In the genomic region with DNA sequence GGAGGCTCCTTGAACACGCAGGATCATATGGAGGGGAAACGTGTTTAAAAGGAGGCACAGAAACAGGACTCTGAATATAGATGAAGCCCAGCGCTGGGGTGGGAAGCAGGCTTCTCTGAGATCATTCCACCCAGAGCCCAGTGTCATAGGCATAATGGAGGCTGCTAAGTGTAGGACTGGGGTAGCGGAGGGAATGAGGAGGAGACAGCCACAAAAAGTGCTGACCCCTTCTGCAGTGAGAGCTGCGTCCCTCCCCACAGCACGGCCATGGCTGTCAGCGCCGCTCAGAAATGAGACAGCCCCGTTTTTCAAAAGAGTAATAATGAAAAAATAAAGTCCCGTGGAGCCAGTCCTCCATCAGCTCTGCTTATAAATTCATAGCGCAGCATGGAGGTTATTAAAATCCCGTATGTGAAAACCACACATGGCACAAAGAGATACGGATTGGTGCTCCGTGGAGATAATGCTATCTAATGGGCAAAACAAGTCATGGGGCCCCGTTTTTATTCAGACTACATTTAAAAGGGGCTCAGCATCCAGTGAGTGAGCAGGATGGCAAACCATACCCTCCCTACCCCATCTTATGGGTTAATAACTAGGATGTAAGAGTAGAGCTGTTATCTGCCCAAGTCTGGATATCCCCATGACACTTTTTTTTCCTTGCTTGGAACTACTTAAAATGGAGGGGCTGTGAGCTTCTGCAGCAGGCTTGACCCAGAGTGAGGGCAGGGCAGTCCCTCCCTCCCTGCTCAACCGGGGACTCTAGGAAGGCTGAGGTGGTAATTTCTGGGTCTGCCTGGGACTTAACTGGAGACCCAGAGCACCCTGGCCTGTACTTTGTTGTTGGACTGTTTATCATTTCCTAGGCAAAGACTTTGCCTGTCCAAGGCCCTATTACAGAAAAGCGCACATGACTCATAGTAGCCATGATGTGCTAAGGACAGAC, we compare ENCODE assay signal across 11 mouse cellular contexts.
DNase-seq lines count a peak whose midpoint lies in the region; ATAC-seq and TF ChIP-seq lines count a peak whose summit lies in the region.
"Had no signal": no experiment of that assay in that cellular context is flagged by ENCODE, and none has a peak within 500 bp of the region (broad histone marks: within the 10 kb centered on the region; RNA-seq: fewer than 3 reads in every experiment).

No protein-coding gene starts in this region.

- no peak overlapping the region for H3K4me2 ChIP-seq in forebrain, embryonic 12.5 days
- no peak overlapping the region for H3K4me2 ChIP-seq in forebrain, postnatal 0 days (ENCODE audit: low read depth)
- peak overlapping the region; percentile 32 for H3K4me2 ChIP-seq in liver, embryonic 15.5 days
- H3K4me2 ChIP-seq in neural tube, embryonic 15.5 days, result peak overlapping the region; percentile 32
- H3K4me2 ChIP-seq: heart, embryonic 11.5 days had no signal

- ATAC-seq in forebrain, embryonic 12.5 days (ENCODE audit: low FRiP score), result 0 out of 2 replicates have a peak, but pooled peaks have one; percentile 39
- ATAC-seq in forebrain, postnatal 0 days, result no peak
- ATAC-seq in liver, embryonic 15.5 days (ENCODE audit: insufficient read depth), result peak; percentile 79
- peak; percentile 66; the same call in 1 of the 2 replicates for ATAC-seq in neural tube, embryonic 15.5 days (ENCODE audit: low FRiP score)

- WGBS in forebrain, embryonic 12.5 days, result 78% methylated on average over 17 of the region's 17 CpGs
- 70% methylated on average over 17 of the region's 17 CpGs for WGBS in forebrain, postnatal 0 days
- 89% methylated on average over 17 of the region's 17 CpGs for WGBS in hindbrain, embryonic 10.5 days
- WGBS in liver, embryonic 15.5 days (ENCODE audit: insufficient replicate concordance), result 67% methylated on average over 17 of the region's 17 CpGs
- WGBS in neural tube, embryonic 15.5 days, result 60% methylated on average over 17 of the region's 17 CpGs
- WGBS in embryonic facial prominence, embryonic 10.5 days, result 91% methylated on average over 17 of the region's 17 CpGs

- no peaks in the 10 kb centered on the region for H3K36me3 ChIP-seq in forebrain, embryonic 12.5 days (replicated peaks)
- H3K36me3 ChIP-seq in forebrain, postnatal 0 days (ENCODE audit: insufficient read depth), result no peaks in the 10 kb centered on the region
- H3K36me3 ChIP-seq in hindbrain, embryonic 10.5 days, result no peaks in the 10 kb centered on the region
- no peaks in the 10 kb centered on the region for H3K36me3 ChIP-seq in liver, embryonic 15.5 days (replicated peaks)
- H3K36me3 ChIP-seq in neural tube, embryonic 15.5 days, result no peaks in the 10 kb centered on the region
- H3K36me3 ChIP-seq in embryonic facial prominence, embryonic 10.5 days (replicated peaks), result no peaks in the 10 kb centered on the region

- no peak for DNase-seq in forebrain, postnatal 0 days
- DNase-seq in hindbrain, embryonic 10.5 days (ENCODE audit: low spot score), result no peak
- no peak for DNase-seq in urinary bladder, postnatal 14 days (ENCODE audit: low spot score)
- DNase-seq in embryonic facial prominence, embryonic 10.5 days (ENCODE audit: low spot score), result no peak
- DNase-seq: heart, postnatal 4 days; kidney, adult 9 months had no signal

- no peak overlapping the region for H3K4me3 ChIP-seq in forebrain, embryonic 12.5 days (replicated peaks)
- no peak overlapping the region for H3K4me3 ChIP-seq in forebrain, postnatal 0 days (ENCODE audit: low read depth, low read length)
- H3K4me3 ChIP-seq in hindbrain, embryonic 10.5 days, result no peak overlapping the region
- H3K4me3 ChIP-seq in liver, embryonic 15.5 days (replicated peaks), result no peak overlapping the region
- no peak overlapping the region for H3K4me3 ChIP-seq in neural tube, embryonic 15.5 days (replicated peaks)
- H3K4me3 ChIP-seq in embryonic facial prominence, embryonic 10.5 days, result no peak overlapping the region

- no peaks in the 10 kb centered on the region for H3K9me3 ChIP-seq in forebrain, embryonic 12.5 days
- no peaks in the 10 kb centered on the region for H3K9me3 ChIP-seq in forebrain, postnatal 0 days (ENCODE audit: low read length)
- H3K9me3 ChIP-seq in hindbrain, embryonic 10.5 days, result no peaks in the 10 kb centered on the region
- H3K9me3 ChIP-seq in liver, embryonic 15.5 days (replicated peaks), result no peaks in the 10 kb centered on the region
- no peaks in the 10 kb centered on the region for H3K9me3 ChIP-seq in neural tube, embryonic 15.5 days (replicated peaks)
- H3K9me3 ChIP-seq in embryonic facial prominence, embryonic 10.5 days, result no peaks in the 10 kb centered on the region
- H3K9me3 ChIP-seq: G1E had no signal

- TF ChIP-seq CTCF in forebrain, postnatal 0 days (IDR thresholded peaks at IDR 0.05; ENCODE audit: low read depth), result no peak

- no peak overlapping the region for H3K27ac ChIP-seq in forebrain, embryonic 12.5 days
- no peak overlapping the region for H3K27ac ChIP-seq in forebrain, postnatal 0 days (ENCODE audit: low read depth, low read length)
- H3K27ac ChIP-seq in hindbrain, embryonic 10.5 days, result peak overlapping the region; percentile 29; the same call in 1 of the 2 replicates
- no peak overlapping the region for H3K27ac ChIP-seq in liver, embryonic 15.5 days (replicated peaks)
- H3K27ac ChIP-seq in neural tube, embryonic 15.5 days (replicated peaks), result peak overlapping the region; percentile 41
- H3K27ac ChIP-seq in embryonic facial prominence, embryonic 10.5 days (replicated peaks), result no peak overlapping the region

- H3K27me3 ChIP-seq in forebrain, embryonic 12.5 days, result no peaks in the 10 kb centered on the region
- no peaks in the 10 kb centered on the region for H3K27me3 ChIP-seq in forebrain, postnatal 0 days (ENCODE audit: insufficient read depth, low read length)
- no peaks in the 10 kb centered on the region for H3K27me3 ChIP-seq in hindbrain, embryonic 10.5 days (ENCODE audit: insufficient read depth, poor library complexity, severe bottlenecking)
- no peaks in the 10 kb centered on the region for H3K27me3 ChIP-seq in liver, embryonic 15.5 days
- no peaks in the 10 kb centered on the region for H3K27me3 ChIP-seq in neural tube, embryonic 15.5 days (replicated peaks)
- no peaks in the 10 kb centered on the region for H3K27me3 ChIP-seq in embryonic facial prominence, embryonic 10.5 days (replicated peaks; ENCODE audit: low read depth, poor library complexity, severe bottlenecking)

- peaks cover 5% of the 10 kb centered on the region; the same call in 1 of the 2 replicates for H3K4me1 ChIP-seq in forebrain, embryonic 12.5 days
- 0 out of 2 replicates have a peak, but pooled peaks cover 13% of the 10 kb centered on the region for H3K4me1 ChIP-seq in forebrain, postnatal 0 days (ENCODE audit: insufficient read depth)
- H3K4me1 ChIP-seq in hindbrain, embryonic 10.5 days (replicated peaks), result peaks cover 16% of the 10 kb centered on the region
- H3K4me1 ChIP-seq in liver, embryonic 15.5 days (replicated peaks), result peaks cover 14% of the 10 kb centered on the region
- H3K4me1 ChIP-seq in neural tube, embryonic 15.5 days, result peaks cover 11% of the 10 kb centered on the region
- peaks cover 15% of the 10 kb centered on the region for H3K4me1 ChIP-seq in embryonic facial prominence, embryonic 10.5 days

- no peak overlapping the region for H3K9ac ChIP-seq in forebrain, embryonic 12.5 days
- H3K9ac ChIP-seq in forebrain, postnatal 0 days, result no peak overlapping the region
- H3K9ac ChIP-seq in liver, embryonic 15.5 days, result no peak overlapping the region
- H3K9ac ChIP-seq in neural tube, embryonic 15.5 days (replicated peaks), result no peak overlapping the region

Comparison
In these comparisons a context has a peak if more than half of its experiments do, and no peak if none do; other contexts are left out.
1. H3K27ac ChIP-seq: peak in hindbrain, embryonic 10.5 days (single experiment) and neural tube, embryonic 15.5 days (single experiment); none in forebrain, embryonic 12.5 days (single experiment), forebrain, postnatal 0 days (single experiment), liver, embryonic 15.5 days (single experiment) and embryonic facial prominence, embryonic 10.5 days (single experiment).
2. H3K4me2 ChIP-seq: peak in liver, embryonic 15.5 days (single experiment) and neural tube, embryonic 15.5 days (single experiment); none in forebrain, embryonic 12.5 days (single experiment) and forebrain, postnatal 0 days (single experiment).